Mouse (Mus musculus) urinary bladder, postnatal 25 days (tissue): ENCODE data around the gene Cnot10.

Experiments used
- DNase-seq: peaks from one replicate; pipeline ENCODE4 v3.0.0; 2022; ENCODE audit warnings: low spot score

The Cnot10 gene

GRCm38 (mm10) chr9:114544754-114545393, 95.1 kb downstream of the Cnot10 start:
- DNase-seq = no peak

- no peak for DNase-seq
These were observed 95.9 kb downstream of the Cnot10 start for GRCm38 (mm10) chr9:114543882-114544753.

GRCm38 (mm10) chr9:114541279-114541741, 98.7 kb downstream of the Cnot10 start:
- DNase-seq = no peak

GRCm38 (mm10) chr9:114538996-114539563, 100.9 kb downstream of the Cnot10 start:
- DNase-seq = no peak

- no peak for DNase-seq
These were observed 103.4 kb downstream of the Cnot10 start for GRCm38 (mm10) chr9:114536628-114537027.
